15 mouse cellular contexts compared by ENCODE assay signal in the genomic region with DNA sequence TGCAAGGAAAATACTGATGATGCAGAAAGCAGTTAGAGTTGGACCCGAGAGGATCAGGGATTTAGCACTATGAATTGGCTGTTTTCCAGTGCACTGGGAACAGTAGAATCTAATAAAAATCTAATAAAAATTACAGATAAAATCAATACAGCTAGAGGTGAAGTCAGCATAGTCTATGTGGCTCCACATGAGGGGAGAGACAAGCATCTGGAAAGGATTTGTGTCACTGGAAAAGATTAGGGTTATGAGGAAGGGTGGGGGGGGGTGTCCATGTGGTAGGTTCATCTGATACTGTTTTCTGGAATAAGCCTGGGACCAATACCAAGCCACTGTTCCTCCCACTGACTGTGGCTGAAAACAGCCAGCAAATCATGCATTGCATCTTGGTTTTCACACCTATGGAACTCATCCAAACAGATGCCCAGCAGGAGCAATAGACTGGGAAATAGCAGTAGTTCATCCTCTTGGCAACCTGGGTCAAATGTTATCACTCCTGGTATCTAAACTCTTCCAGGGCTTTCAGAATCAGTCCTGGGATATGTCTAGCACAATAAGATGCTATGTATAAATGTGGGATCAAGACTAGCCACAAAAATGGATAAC.
DNase-seq lines count a peak whose midpoint lies in the region; ATAC-seq lines count a peak whose summit lies in the region.
"Had no signal": no experiment of that assay in that cellular context is flagged by ENCODE, and none has a peak within 500 bp of the region (broad histone marks: within the 10 kb centered on the region; RNA-seq: fewer than 3 reads in every experiment).

No protein-coding gene starts in this region.

- H3K27ac ChIP-seq in midbrain, embryonic 12.5 days (replicated peaks), result no peak overlapping the region
- no peak overlapping the region for H3K27ac ChIP-seq in midbrain, embryonic 15.5 days
- H3K27ac ChIP-seq: neural tube, embryonic 12.5 days had no signal

- H3K4me3 ChIP-seq in midbrain, embryonic 12.5 days, result no peak overlapping the region
- H3K4me3 ChIP-seq in midbrain, embryonic 15.5 days, result no peak overlapping the region
- H3K4me3 ChIP-seq: megakaryocyte, embryonic 14.5 days; neural tube, embryonic 12.5 days had no signal

- ATAC-seq in midbrain, embryonic 12.5 days (ENCODE audit: low FRiP score, low read depth), result peak; percentile 19; the same call in 1 of the 2 replicates
- no peak for ATAC-seq in midbrain, embryonic 15.5 days (replicated peaks)
- ATAC-seq in monocyte, adult 5-6 weeks (replicated peaks; ENCODE audit: insufficient number of reproducible peaks, low FRiP score, low TSS enrichment, poor library complexity, severe bottlenecking), result no peak
- ATAC-seq in megakaryocyte progenitor cell, adult 5-6 weeks (replicated peaks; ENCODE audit: poor library complexity), result no peak

- H3K4me1 ChIP-seq in midbrain, embryonic 12.5 days, result no peaks in the 10 kb centered on the region
- no peaks in the 10 kb centered on the region for H3K4me1 ChIP-seq in midbrain, embryonic 15.5 days
- H3K4me1 ChIP-seq: megakaryocyte, embryonic 14.5 days; neural tube, embryonic 12.5 days had no signal

- DNase-seq in cerebellum, adult 11-12 months, result peak; percentile 8
- DNase-seq in cerebellum, adult 8-10 months, result no peak
- peak; percentile 12 for DNase-seq in embryo, embryonic 9.5 days (ENCODE audit: extremely low spot score)
- DNase-seq in neural tube, embryonic 10.5 days (ENCODE audit: extremely low spot score, low spot score), result peak; percentile 22
- DNase-seq: adrenal gland, adult 2 months; kidney, adult 2 months; lung, adult 2 months; right cerebral cortex, postnatal 25 days; thymus, postnatal 14 days had no signal

- H3K9me3 ChIP-seq in midbrain, embryonic 12.5 days, result no peaks in the 10 kb centered on the region
- no peaks in the 10 kb centered on the region for H3K9me3 ChIP-seq in midbrain, embryonic 15.5 days
- H3K9me3 ChIP-seq: megakaryocyte, embryonic 14.5 days; neural tube, embryonic 12.5 days had no signal

- 55% methylated on average over 1 of the region's 1 CpGs for WGBS in midbrain, embryonic 12.5 days
- 47% methylated on average over 1 of the region's 1 CpGs for WGBS in midbrain, embryonic 15.5 days

- H3K9ac ChIP-seq in midbrain, embryonic 12.5 days (replicated peaks), result no peak overlapping the region
- no peak overlapping the region for H3K9ac ChIP-seq in midbrain, embryonic 15.5 days
- H3K9ac ChIP-seq: neural tube, embryonic 12.5 days had no signal

- no peak overlapping the region for H3K4me2 ChIP-seq in midbrain, embryonic 12.5 days (replicated peaks)
- no peak overlapping the region for H3K4me2 ChIP-seq in midbrain, embryonic 15.5 days
- H3K4me2 ChIP-seq: neural tube, embryonic 12.5 days had no signal

- no peaks in the 10 kb centered on the region for H3K27me3 ChIP-seq in midbrain, embryonic 12.5 days
- H3K27me3 ChIP-seq in midbrain, embryonic 15.5 days (replicated peaks), result no peaks in the 10 kb centered on the region
- H3K27me3 ChIP-seq: megakaryocyte, embryonic 14.5 days; neural tube, embryonic 12.5 days had no signal

- H3K36me3 ChIP-seq in midbrain, embryonic 12.5 days, result no peaks in the 10 kb centered on the region
- H3K36me3 ChIP-seq in midbrain, embryonic 15.5 days (replicated peaks), result no peaks in the 10 kb centered on the region
- H3K36me3 ChIP-seq: neural tube, embryonic 12.5 days had no signal
